Mouse (Mus musculus) testis, adult 2 months (tissue): Measurements from ENCODE around the gene Hoxb7.

Experiments
- CTCF ChIP-seq: fragments of 200-500 bp; IDR thresholded peaks from 2 replicates; pipeline ENCODE4 v1.5.1; 2012; ENCODE audit warnings: low read depth, mild to moderate bottlenecking, inconsistent platforms, low read length, moderate library complexity; ENCODE audit not compliant: control insufficient read depth, insufficient read depth, insufficient replicate concordance
- POLR2A ChIP-seq: fragments of 200-500 bp; IDR thresholded peaks from 2 replicates; pipeline ENCODE4 v1.6.1; 2012; ENCODE audit warnings: low read depth, mild to moderate bottlenecking, inconsistent platforms, low read length, moderate library complexity; ENCODE audit not compliant: control insufficient read depth

- TF ChIP-seq CTCF = no peak
- no peak for TF ChIP-seq POLR2A
Observed at GRCm38 (mm10) chr11:96251480-96252031, 34.9 kb upstream of the Hoxb7 start.
